Mouse (Mus musculus): ENCODE measurements at regions not wholly inside any gene's neighbourhood (a gene's known extent, or its start where the extent isn't known, plus 50 kb on each side); places are given as distances from the start of the nearest gene placed in this dataset.

DNA sequence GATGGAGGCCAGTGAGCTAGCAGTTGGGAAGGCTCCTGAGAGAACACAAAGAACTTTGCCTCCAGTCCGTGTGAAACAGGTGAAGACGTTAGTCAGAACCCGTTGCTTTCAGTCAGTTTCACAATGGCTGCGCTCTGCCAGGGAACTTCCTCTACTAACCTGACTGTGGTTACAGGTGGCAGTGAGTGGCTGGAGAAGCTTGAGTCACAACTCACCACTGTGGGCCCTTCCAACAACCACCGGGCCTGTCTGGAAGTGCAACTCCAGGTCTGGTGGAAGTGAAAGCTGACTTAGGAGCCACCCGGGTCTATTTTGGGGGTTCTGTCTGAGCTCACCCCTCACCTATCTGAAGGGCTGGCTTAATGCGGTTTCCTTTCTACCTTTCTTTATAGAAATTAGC is 214.8 kb upstream of the Id2 start:
- TF ChIP-seq POLR2A (IDR thresholded peaks at IDR 0.05; ENCODE audit: borderline replicate concordance, low read depth, low read length) (no peak), CTCF (IDR thresholded peaks at IDR 0.05; ENCODE audit: low read depth, low read length) (no peak)

Measured in bone marrow macrophage, adult 2 months (primary cell).